Mouse (Mus musculus): ENCODE data around the gene Gm11437. TPM values are rescaled to one million over a fixed set of nuclear protein-coding genes. Genes with fewer than 3 reads are reported as not detected.
A peak's percentile ranks its signal among the peaks of the same experiment; 100 is the strongest.

The Gm11437 gene
- 1.9 and 10.0 TPM in 2 replicates for polyA plus RNA-seq (2012; rRNA removed)

GRCm38 (mm10) chr11:84167046-84167526, at the start of gene Gm11437:
Gm11437 (minus strand) TSS chr11:84167476.
- Histone ChIP-seq H3K4me3 (ENCODE audit: low read depth, low read length) (no peak within 1 kb of the TSS), H3K4me1 (ENCODE audit: control insufficient read depth, insufficient read depth, insufficient read length, low read length) (peaks cover 17% of the 10 kb centered on the region), H3K36me3 (ENCODE audit: control insufficient read depth, insufficient read depth, low read length) (peaks cover 9% of the 10 kb centered on the region), H3K27me3 (ENCODE audit: control insufficient read depth, insufficient read depth, low read length) (no peaks in the 10 kb centered on the region), H3K27ac (ENCODE audit: insufficient read depth, low read depth, low read length) (peak within 1 kb of the TSS; percentile 90)
- WGBS: 39% methylated on average over 5 of the region's 5 CpGs
- no peak for TF ChIP-seq POLR2A (IDR thresholded peaks at IDR 0.05; ENCODE audit: low read depth, low read length)
- no peak for TF ChIP-seq CTCF (IDR thresholded peaks at IDR 0.05; ENCODE audit: extremely low read depth, insufficient read length, insufficient replicate concordance, low read depth, low read length)

- Histone ChIP-seq H3K27ac (ENCODE audit: insufficient read depth, low read depth, low read length) (no peak overlapping the region), H3K27me3 (ENCODE audit: control insufficient read depth, insufficient read depth, low read length) (no peaks in the 10 kb centered on the region), H3K4me1 (ENCODE audit: control insufficient read depth, insufficient read depth, insufficient read length, low read length) (no peaks in the 10 kb centered on the region), H3K4me3 (ENCODE audit: low read depth, low read length) (no peak overlapping the region), H3K36me3 (ENCODE audit: control insufficient read depth, insufficient read depth, low read length) (no peaks in the 10 kb centered on the region)
- WGBS: 96% methylated on average over 6 of the region's 6 CpGs
- TF ChIP-seq CTCF (IDR thresholded peaks at IDR 0.05; ENCODE audit: extremely low read depth, insufficient read length, insufficient replicate concordance, low read depth, low read length) (no peak), POLR2A (IDR thresholded peaks at IDR 0.05; ENCODE audit: low read depth, low read length) (no peak)
Observed at GRCm38 (mm10) chr11:84210876-84211275, 43.6 kb upstream of the Gm11437 start.

- no peak overlapping the region for H3K27ac ChIP-seq (ENCODE audit: insufficient read depth, low read depth, low read length)
- TF ChIP-seq CTCF (IDR thresholded peaks at IDR 0.05; ENCODE audit: extremely low read depth, insufficient read length, insufficient replicate concordance, low read depth, low read length): no peak
- no peak for TF ChIP-seq POLR2A (IDR thresholded peaks at IDR 0.05; ENCODE audit: low read depth, low read length)
- H3K27me3 ChIP-seq (ENCODE audit: control insufficient read depth, insufficient read depth, low read length): no peaks in the 10 kb centered on the region
- WGBS: 58% methylated on average over 4 of the region's 4 CpGs
- no peaks in the 10 kb centered on the region for H3K4me1 ChIP-seq (ENCODE audit: control insufficient read depth, insufficient read depth, insufficient read length, low read length)
- peaks cover 2% of the 10 kb centered on the region; the same call in 1 of the 2 replicates for H3K36me3 ChIP-seq (ENCODE audit: control insufficient read depth, insufficient read depth, low read length)
- H3K4me3 ChIP-seq (ENCODE audit: low read depth, low read length): no peak overlapping the region
Observed at GRCm38 (mm10) chr11:84205776-84206175, 38.5 kb upstream of the Gm11437 start.

GRCm38 (mm10) chr11:84197607-84198402, 30.5 kb upstream of the Gm11437 start:
- no peaks in the 10 kb centered on the region for H3K4me1 ChIP-seq (ENCODE audit: control insufficient read depth, insufficient read depth, insufficient read length, low read length)
- TF ChIP-seq CTCF (IDR thresholded peaks at IDR 0.05; ENCODE audit: extremely low read depth, insufficient read length, insufficient replicate concordance, low read depth, low read length): no peak
- no peak for TF ChIP-seq POLR2A (IDR thresholded peaks at IDR 0.05; ENCODE audit: low read depth, low read length)
- H3K36me3 ChIP-seq (ENCODE audit: control insufficient read depth, insufficient read depth, low read length): peaks cover 3% of the 10 kb centered on the region; the same call in 1 of the 2 replicates
- WGBS: 90% methylated on average over 3 of the region's 3 CpGs
- H3K27ac ChIP-seq (ENCODE audit: insufficient read depth, low read depth, low read length): no peak overlapping the region
- no peak overlapping the region for H3K4me3 ChIP-seq (ENCODE audit: low read depth, low read length)
- H3K27me3 ChIP-seq (ENCODE audit: control insufficient read depth, insufficient read depth, low read length): no peaks in the 10 kb centered on the region

GRCm38 (mm10) chr11:84194751-84195150, 27.5 kb upstream of the Gm11437 start:
- 88% methylated on average over 3 of the region's 3 CpGs for WGBS
- Histone ChIP-seq H3K4me1 (ENCODE audit: control insufficient read depth, insufficient read depth, insufficient read length, low read length) (no peaks in the 10 kb centered on the region), H3K4me3 (ENCODE audit: low read depth, low read length) (no peak overlapping the region), H3K27me3 (ENCODE audit: control insufficient read depth, insufficient read depth, low read length) (no peaks in the 10 kb centered on the region), H3K27ac (ENCODE audit: insufficient read depth, low read depth, low read length) (no peak overlapping the region), H3K36me3 (ENCODE audit: control insufficient read depth, insufficient read depth, low read length) (peaks cover 3% of the 10 kb centered on the region; the same call in 1 of the 2 replicates)
- no peak for TF ChIP-seq POLR2A (IDR thresholded peaks at IDR 0.05; ENCODE audit: low read depth, low read length)
- TF ChIP-seq CTCF (IDR thresholded peaks at IDR 0.05; ENCODE audit: extremely low read depth, insufficient read length, insufficient replicate concordance, low read depth, low read length): no peak

GRCm38 (mm10) chr11:84193249-84193648, 26.0 kb upstream of the Gm11437 start:
- TF ChIP-seq CTCF (IDR thresholded peaks at IDR 0.05; ENCODE audit: extremely low read depth, insufficient read length, insufficient replicate concordance, low read depth, low read length): no peak
- TF ChIP-seq POLR2A (IDR thresholded peaks at IDR 0.05; ENCODE audit: low read depth, low read length): no peak
- no peak overlapping the region for H3K27ac ChIP-seq (ENCODE audit: insufficient read depth, low read depth, low read length)
- WGBS: 88% methylated on average over 10 of the region's 10 CpGs
- H3K27me3 ChIP-seq (ENCODE audit: control insufficient read depth, insufficient read depth, low read length): no peaks in the 10 kb centered on the region
- no peak overlapping the region for H3K4me3 ChIP-seq (ENCODE audit: low read depth, low read length)
- H3K36me3 ChIP-seq (ENCODE audit: control insufficient read depth, insufficient read depth, low read length): peaks cover 3% of the 10 kb centered on the region; the same call in 1 of the 2 replicates
- H3K4me1 ChIP-seq (ENCODE audit: control insufficient read depth, insufficient read depth, insufficient read length, low read length): no peaks in the 10 kb centered on the region

- Histone ChIP-seq H3K4me1 (ENCODE audit: control insufficient read depth, insufficient read depth, insufficient read length, low read length) (no peaks in the 10 kb centered on the region), H3K27me3 (ENCODE audit: control insufficient read depth, insufficient read depth, low read length) (no peaks in the 10 kb centered on the region), H3K36me3 (ENCODE audit: control insufficient read depth, insufficient read depth, low read length) (no peaks in the 10 kb centered on the region), H3K4me3 (ENCODE audit: low read depth, low read length) (no peak overlapping the region), H3K27ac (ENCODE audit: insufficient read depth, low read depth, low read length) (no peak overlapping the region)
- no peak for TF ChIP-seq POLR2A (IDR thresholded peaks at IDR 0.05; ENCODE audit: low read depth, low read length)
- TF ChIP-seq CTCF (IDR thresholded peaks at IDR 0.05; ENCODE audit: extremely low read depth, insufficient read length, insufficient replicate concordance, low read depth, low read length): no peak
- WGBS: 91% methylated on average over 8 of the region's 8 CpGs
Observed at GRCm38 (mm10) chr11:84190581-84191233, 23.4 kb upstream of the Gm11437 start.

Data from small intestine, adult 2 months (tissue).